Mouse (Mus musculus) embryo, embryonic 11 days (tissue): ENCODE data around the gene Cpa2.

Experiments
- DNase-seq: peaks from one replicate; pipeline ENCODE4 v3.0.0-alpha.2; 2015

Cpa2 gene

GRCm38 (mm10) chr6:30579961-30580840 is 38.8 kb downstream of the Cpa2 start:
- DNase-seq = no peak

DNA sequence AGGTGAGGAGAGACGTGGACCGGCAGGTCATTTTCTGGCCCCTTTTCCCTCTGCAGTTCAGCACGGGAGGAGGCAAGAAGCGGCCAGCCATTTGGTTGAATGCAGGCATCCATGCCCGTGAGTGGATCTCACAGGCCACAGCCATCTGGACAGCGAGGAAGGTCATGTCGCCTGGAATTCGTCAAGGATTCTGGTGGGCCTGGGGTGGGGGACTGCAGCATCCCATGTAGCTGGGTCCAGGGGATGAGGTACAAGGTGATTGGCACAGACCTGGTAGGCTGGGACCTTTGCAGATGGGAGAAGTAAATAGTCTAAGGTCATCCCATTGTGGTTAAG is 39.4 kb downstream of the Cpa2 start:
- DNase-seq = peak; percentile 45

DNA sequence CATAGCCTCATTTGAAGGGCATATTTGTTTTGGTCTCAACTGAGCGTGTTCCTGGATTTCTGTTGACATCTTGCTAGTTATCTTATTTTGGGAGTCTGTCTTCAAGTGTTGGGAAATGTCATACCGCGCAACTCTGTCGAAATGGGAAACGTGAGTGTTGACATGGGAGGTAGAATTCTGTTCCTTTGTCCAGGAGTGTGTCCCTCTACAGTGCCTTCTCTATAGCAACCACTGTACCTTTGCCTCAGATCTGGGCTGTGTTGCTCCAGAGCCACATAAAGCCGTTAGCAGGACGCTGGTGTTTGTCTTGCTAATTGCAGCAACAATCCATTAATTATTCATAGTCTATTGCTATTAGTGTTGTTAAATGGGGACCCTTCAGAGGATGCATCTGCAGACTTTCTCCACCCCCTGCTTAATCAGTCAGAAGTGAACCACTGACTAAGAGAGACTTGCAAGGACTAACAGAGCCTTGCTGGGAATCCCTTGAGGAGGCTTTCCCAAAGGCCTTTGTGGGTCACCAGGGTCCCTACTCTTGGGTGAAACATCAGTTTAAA is 45.6 kb downstream of the Cpa2 start:
- DNase-seq = no peak

DNA sequence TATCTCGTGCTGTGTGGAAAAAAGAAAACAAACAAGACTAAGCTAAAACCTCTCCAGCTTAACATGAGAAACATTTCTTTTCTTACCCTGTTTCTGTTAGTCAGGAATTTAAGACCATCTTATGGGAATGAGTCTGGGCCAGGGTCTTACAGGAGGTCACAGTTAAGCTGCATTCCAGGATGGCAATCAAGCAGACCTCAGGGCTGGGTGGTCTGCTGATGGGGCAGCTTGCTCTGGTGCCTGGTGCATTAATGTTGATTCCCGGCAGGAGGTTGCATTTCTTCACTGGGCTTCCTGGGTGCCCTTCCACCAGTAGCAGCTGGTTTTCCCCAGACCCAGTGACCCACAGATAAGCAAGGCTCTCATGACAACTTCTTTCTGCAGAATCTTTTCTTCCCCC is 48.4 kb downstream of the Cpa2 start:
- DNase-seq = peak; percentile 50

GRCm38 (mm10) chr6:30591851-30592404 is 50.5 kb downstream of the Cpa2 start:
- DNase-seq = peak; percentile 64

- DNase-seq = no peak
These were observed 51.1 kb downstream of the Cpa2 start for GRCm38 (mm10) chr6:30592417-30592974.

DNA sequence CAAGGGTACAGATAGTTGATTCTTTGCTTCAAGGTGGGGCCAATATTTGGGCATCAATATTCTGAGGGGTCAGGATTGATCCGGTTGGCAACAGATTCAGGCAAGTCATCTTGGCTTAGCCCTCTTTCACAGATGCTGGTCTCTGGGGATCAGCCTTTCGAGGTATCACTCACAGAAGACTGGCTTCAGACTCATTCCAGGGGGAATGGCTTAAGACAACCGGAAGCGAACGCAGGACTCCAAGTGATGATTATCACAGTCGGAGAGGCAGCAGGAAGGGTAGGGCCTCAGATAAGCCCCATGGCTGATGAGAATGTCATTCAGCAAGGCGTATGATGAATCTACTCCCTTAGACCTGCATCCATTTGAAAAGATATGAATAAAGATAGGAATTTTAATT is 53.0 kb downstream of the Cpa2 start:
- DNase-seq = no peak

DNA sequence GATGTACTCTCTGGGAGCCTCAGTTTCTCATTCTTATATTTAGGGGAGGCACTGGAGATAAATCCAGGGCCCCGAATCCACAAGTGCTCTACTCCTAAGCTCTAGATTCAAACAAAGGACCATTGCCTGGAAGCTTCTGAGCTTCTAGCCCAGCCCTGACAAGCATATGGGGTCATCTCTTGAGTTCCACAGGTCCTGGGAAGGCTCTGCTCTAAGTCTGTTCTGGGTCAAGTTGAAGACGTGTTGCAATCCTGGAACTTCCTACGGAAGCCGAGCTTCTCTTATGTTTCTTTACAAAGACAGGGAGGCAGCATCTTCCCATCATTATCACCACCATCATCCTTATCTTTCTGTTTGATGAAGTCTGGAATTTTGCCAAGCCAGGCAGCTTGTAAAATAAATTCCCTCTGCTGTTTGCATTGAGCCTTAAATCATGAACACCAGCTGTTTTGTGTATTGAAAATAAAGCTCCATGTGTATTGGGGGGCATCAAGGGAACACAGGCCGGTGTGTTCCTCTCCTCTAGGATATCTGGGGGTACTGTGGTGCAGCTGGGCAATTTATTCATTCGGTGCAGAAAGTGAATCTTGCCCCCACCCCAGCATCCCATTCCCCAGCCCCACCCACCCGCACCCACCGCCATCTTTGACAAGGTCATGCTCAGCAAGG is 55.0 kb downstream of the Cpa2 start:
- no peak for DNase-seq

DNA sequence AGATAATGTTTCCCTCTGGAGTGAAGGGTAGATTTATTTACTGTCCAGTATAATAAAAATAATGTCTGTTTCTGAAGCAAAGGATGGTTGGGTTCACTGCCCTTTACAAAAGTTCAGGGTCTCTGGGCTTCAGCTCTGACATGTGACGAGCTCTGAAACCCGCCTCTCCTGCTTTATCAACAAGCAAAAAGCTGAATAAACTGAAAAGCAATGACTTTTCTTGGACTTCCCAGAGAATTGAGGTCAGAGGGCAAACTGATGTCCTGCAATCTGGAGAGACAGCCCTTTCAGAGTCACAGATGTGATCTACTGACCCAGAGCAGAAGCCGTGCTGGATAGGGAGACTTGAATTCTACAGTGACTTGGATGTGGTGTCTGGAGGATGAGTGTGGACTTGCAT is 58.7 kb downstream of the Cpa2 start:
- DNase-seq = peak; percentile 57

DNA sequence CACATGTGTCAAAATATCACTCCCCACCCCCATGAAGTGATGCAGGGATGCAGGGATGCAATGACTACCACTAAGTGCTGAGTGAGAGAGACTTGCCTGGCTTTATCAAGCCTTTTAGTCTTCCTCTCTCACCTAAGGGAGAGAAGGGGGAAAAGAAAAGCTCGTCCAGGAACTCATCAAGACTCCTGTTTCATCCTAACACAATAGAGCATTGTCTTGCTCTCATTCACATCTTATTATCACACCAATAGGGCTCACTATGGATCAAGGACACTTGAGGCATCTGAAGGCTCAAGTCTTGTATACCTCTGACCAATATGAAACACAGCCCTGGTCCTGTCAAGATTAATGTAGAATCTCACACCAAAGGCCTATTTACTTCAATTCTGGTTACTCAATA is 59.6 kb downstream of the Cpa2 start:
- no peak for DNase-seq

DNA sequence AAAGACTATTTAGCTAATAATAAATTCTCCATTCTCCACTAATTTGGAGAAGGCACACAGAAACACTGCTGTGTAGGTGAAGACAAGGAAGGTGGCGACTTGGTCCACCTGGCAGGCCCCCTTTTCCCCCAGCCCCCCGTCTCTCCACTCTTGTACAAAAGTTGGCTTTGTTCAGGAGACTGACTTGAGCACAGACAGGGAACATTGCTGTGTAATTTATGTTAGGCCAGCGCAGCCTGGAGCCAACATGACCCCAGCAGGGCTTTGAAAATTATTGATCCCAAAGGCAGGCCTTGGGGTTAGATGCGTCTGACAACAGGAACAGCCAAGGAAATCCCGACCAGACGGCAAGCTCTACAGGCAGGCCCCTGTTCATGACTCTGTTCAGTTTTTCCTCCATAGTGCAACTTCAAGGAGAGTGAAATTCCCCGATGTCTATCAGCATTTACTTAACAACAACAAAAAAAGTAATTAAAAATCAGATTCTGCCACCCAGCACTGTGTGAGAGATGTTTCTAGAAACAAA is 63.0 kb downstream of the Cpa2 start:
- peak; percentile 58 for DNase-seq

- DNase-seq = no peak
These were observed 63.7 kb downstream of the Cpa2 start for GRCm38 (mm10) chr6:30605111-30605510.

DNA sequence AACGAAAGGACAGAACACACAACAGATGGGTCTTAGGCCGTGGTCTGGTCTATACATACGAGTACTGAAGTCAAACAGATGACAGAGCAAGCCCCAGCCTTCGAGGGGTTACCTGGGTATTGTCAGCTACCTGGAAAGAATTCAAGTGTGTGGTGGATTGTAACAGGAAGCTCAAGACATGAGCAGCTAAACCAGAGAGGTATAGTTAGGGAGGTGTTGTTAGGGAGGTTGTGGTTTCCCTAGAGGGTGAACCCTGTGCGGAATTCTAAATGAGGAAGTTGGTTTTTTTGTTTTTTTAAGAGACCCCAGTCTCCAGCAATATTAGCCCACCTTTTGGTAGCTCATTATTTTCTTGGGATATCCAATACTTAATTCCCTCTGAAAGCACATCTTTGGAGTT is 64.3 kb downstream of the Cpa2 start:
- no peak for DNase-seq

- DNase-seq = no peak
These were observed 69.3 kb downstream of the Cpa2 start, which contains the start of gene Cpa5 for GRCm38 (mm10) chr6:30610710-30611109. Cpa5 (plus strand) TSS chr6:30611010.

- no peak for DNase-seq
These were observed 69.8 kb downstream of the Cpa2 start for GRCm38 (mm10) chr6:30611212-30611611.
